Mouse (Mus musculus): ENCODE results near the gene Oxt.

GRCm38 (mm10) chr2:130578148-130578547 lies 2.2 kb downstream of the Oxt start:
- TF ChIP-seq POLR2A (IDR thresholded peaks at IDR 0.05; ENCODE audit: extremely low read depth, insufficient read depth, low read length) (no peak), CTCF (IDR thresholded peaks at IDR 0.05; ENCODE audit: extremely low read depth, insufficient read depth, low read length) (peak; percentile 61)

All from cortical plate, adult 2 months (tissue).